ENCODE assay signal across 30 mouse cellular contexts in genomic region chr10:24134071-24134645, GRCm38 (mm10). TPM values are rescaled to one million over a fixed set of nuclear protein-coding genes. Genes with fewer than 3 reads are reported as not detected.
DNase-seq lines count a peak whose midpoint lies in the region; ATAC-seq and TF ChIP-seq lines count a peak whose summit lies in the region.
"Had no signal": no experiment of that assay in that cellular context is flagged by ENCODE, and none has a peak within 500 bp of the region (broad histone marks: within the 10 kb centered on the region; RNA-seq: fewer than 3 reads in every experiment).

No protein-coding gene starts in this region.

- no peak overlapping the region for H3K4me3 ChIP-seq in liver, embryonic 11.5 days (ENCODE audit: low read depth, low read length)
- 0 out of 4 replicates have a peak overlapping the region, but pooled peaks of 1 of the 2 experiments have one; percentile 2 for H3K4me3 ChIP-seq in MEL (ENCODE audit: control insufficient read depth in 1 of 2, insufficient read depth in 1 of 2, low read depth in 2 of 2, low read length in 2 of 2)
- H3K4me3 ChIP-seq in liver, embryonic 13.5 days (replicated peaks): no peak overlapping the region
- H3K4me3 ChIP-seq in small intestine, adult 2 months (ENCODE audit: low read depth, low read length): no peak overlapping the region
- H3K4me3 ChIP-seq: embryonic facial prominence, embryonic 10.5 days; hindbrain, embryonic 10.5 days; intestine, embryonic 15.5 days; kidney, embryonic 15.5 days; left cerebral cortex, adult 2 months; megakaryocyte, embryonic 14.5 days had no signal

- no peak for TF ChIP-seq POLR2A in MEL (IDR thresholded peaks at IDR 0.05; ENCODE audit: control insufficient read depth in 1 of 2, insufficient read depth in 1 of 2, low read depth in 1 of 2, low read length in 2 of 2, poor library complexity in 1 of 2)
- TF ChIP-seq POLR2A in small intestine, adult 2 months (IDR thresholded peaks at IDR 0.05; ENCODE audit: low read depth, low read length): no peak

- no peak for TF ChIP-seq CTCF in MEL (IDR thresholded peaks at IDR 0.05 in 2 of 3, conservative IDR thresholded peaks at IDR 0.05 in 1 of 3; ENCODE audit: control insufficient read depth in 1 of 3, insufficient read depth in 1 of 3, low read depth in 2 of 3, low read length in 3 of 3, poor library complexity in 1 of 3, severe bottlenecking in 1 of 3)
- no peak for TF ChIP-seq CTCF in small intestine, adult 2 months (IDR thresholded peaks at IDR 0.05; ENCODE audit: extremely low read depth, insufficient read length, insufficient replicate concordance, low read depth, low read length)

- H3K9ac ChIP-seq in liver, embryonic 11.5 days (ENCODE audit: low read depth, low read length): no peak overlapping the region
- H3K9ac ChIP-seq in MEL (ENCODE audit: control insufficient read depth, low read depth, low read length, poor library complexity, severe bottlenecking): peak overlapping the region; percentile 20; the same call in 1 of the 2 replicates
- H3K9ac ChIP-seq in liver, embryonic 13.5 days: no peak overlapping the region
- H3K9ac ChIP-seq: intestine, embryonic 15.5 days; kidney, embryonic 15.5 days had no signal

- 43% methylated on average over 7 of the region's 7 CpGs for WGBS in liver, embryonic 11.5 days
- 44% methylated on average over 7 of the region's 7 CpGs for WGBS in liver, embryonic 13.5 days (ENCODE audit: insufficient replicate concordance)
- WGBS in small intestine, adult 2 months: 32% methylated on average over 7 of the region's 7 CpGs

- peak; percentile 65 to 69 for TF ChIP-seq EP300 in MEL (IDR thresholded peaks at IDR 0.05; ENCODE audit: low read depth in 1 of 2, low read length in 2 of 2)

- no peaks in the 10 kb centered on the region for H3K9me3 ChIP-seq in liver, embryonic 11.5 days (ENCODE audit: control insufficient read depth, low read length)
- no peaks in the 10 kb centered on the region for H3K9me3 ChIP-seq in MEL (replicated peaks; ENCODE audit: insufficient read depth, low read length)
- no peaks in the 10 kb centered on the region for H3K9me3 ChIP-seq in liver, embryonic 13.5 days (replicated peaks)
- H3K9me3 ChIP-seq: embryonic facial prominence, embryonic 10.5 days; hindbrain, embryonic 10.5 days; intestine, embryonic 15.5 days; kidney, embryonic 15.5 days; megakaryocyte, embryonic 14.5 days had no signal

- no peaks in the 10 kb centered on the region for H3K27me3 ChIP-seq in liver, embryonic 11.5 days (replicated peaks; ENCODE audit: control insufficient read depth, insufficient read depth, low read length)
- H3K27me3 ChIP-seq in MEL (ENCODE audit: control insufficient read depth in 1 of 2, insufficient read depth in 2 of 2, low read length in 2 of 2): no peaks in the 10 kb centered on the region; a peak in 1 of 4 replicates
- no peaks in the 10 kb centered on the region for H3K27me3 ChIP-seq in liver, embryonic 13.5 days
- no peaks in the 10 kb centered on the region for H3K27me3 ChIP-seq in small intestine, adult 2 months (ENCODE audit: control insufficient read depth, insufficient read depth, low read length)
- H3K27me3 ChIP-seq: intestine, embryonic 15.5 days; kidney, embryonic 15.5 days; megakaryocyte, embryonic 14.5 days had no signal

- no peak overlapping the region for H3K27ac ChIP-seq in liver, embryonic 11.5 days (ENCODE audit: low read depth, low read length)
- peak overlapping the region; percentile 95 for H3K27ac ChIP-seq in MEL (ENCODE audit: control insufficient read depth, low read depth, low read length)
- peak overlapping the region; percentile 48; the same call in 1 of the 2 replicates for H3K27ac ChIP-seq in liver, embryonic 13.5 days
- H3K27ac ChIP-seq in small intestine, adult 2 months (ENCODE audit: insufficient read depth, low read depth, low read length): 0 out of 2 replicates have a peak overlapping the region, but pooled peaks have one; percentile 8
- H3K27ac ChIP-seq: embryonic facial prominence, embryonic 10.5 days; hindbrain, embryonic 10.5 days; kidney, embryonic 15.5 days; left cerebral cortex, adult 2 months had no signal

- TF ChIP-seq RAD21 in MEL (IDR thresholded peaks at IDR 0.05; ENCODE audit: low read depth, low read length): no peak

- H3K79me2 ChIP-seq in MEL (ENCODE audit: control insufficient read depth, insufficient read depth, low read length, poor library complexity): no peaks in the 10 kb centered on the region

- H3K36me3 ChIP-seq in liver, embryonic 11.5 days (ENCODE audit: control insufficient read depth, insufficient read depth, low read length): no peaks in the 10 kb centered on the region
- H3K36me3 ChIP-seq in MEL (ENCODE audit: control insufficient read depth in 1 of 2, insufficient read depth in 2 of 2, low read length in 2 of 2): peaks cover 0 to 23% of the 10 kb centered on the region in 2 experiments; a peak in 2 of 4 replicates
- H3K36me3 ChIP-seq in liver, embryonic 13.5 days: no peaks in the 10 kb centered on the region
- H3K36me3 ChIP-seq in small intestine, adult 2 months (ENCODE audit: control insufficient read depth, insufficient read depth, low read length): no peaks in the 10 kb centered on the region
- H3K36me3 ChIP-seq: embryonic facial prominence, embryonic 10.5 days; hindbrain, embryonic 10.5 days; intestine, embryonic 15.5 days; kidney, embryonic 15.5 days had no signal

- ATAC-seq in liver, embryonic 11.5 days (replicated peaks; ENCODE audit: low FRiP score): peak; percentile 52; the same call in 1 of the 2 replicates
- peak; percentile 49; the same call in 1 of the 2 replicates for ATAC-seq in liver, embryonic 13.5 days (ENCODE audit: low read depth)
- ATAC-seq: forebrain, embryonic 16.5 days; hindbrain, embryonic 16.5 days; intestine, embryonic 15.5 days had no signal

- peaks cover 16% of the 10 kb centered on the region for H3K4me1 ChIP-seq in liver, embryonic 11.5 days (replicated peaks; ENCODE audit: control insufficient read depth, insufficient read depth, low read length)
- H3K4me1 ChIP-seq in MEL (ENCODE audit: control insufficient read depth in 1 of 2, insufficient read depth in 2 of 2, low read length in 2 of 2): peaks cover 6 to 15% of the 10 kb centered on the region in 2 experiments
- peaks cover 35% of the 10 kb centered on the region for H3K4me1 ChIP-seq in liver, embryonic 13.5 days (replicated peaks)
- peaks cover 10% of the 10 kb centered on the region; the same call in 1 of the 2 replicates for H3K4me1 ChIP-seq in small intestine, adult 2 months (ENCODE audit: control insufficient read depth, insufficient read depth, insufficient read length, low read length)

- H3K4me2 ChIP-seq in liver, embryonic 11.5 days: no peak overlapping the region
- H3K4me2 ChIP-seq in liver, embryonic 13.5 days: no peak overlapping the region
- H3K4me2 ChIP-seq: heart, embryonic 11.5 days; intestine, embryonic 15.5 days; kidney, embryonic 15.5 days had no signal

- DNase-seq in liver, embryonic 11.5 days (ENCODE audit: low spot score): no peak
- DNase-seq in liver: no peak
- peak; percentile 67 for DNase-seq in MEL (ENCODE audit: low read depth, low spot score)
- no peak for DNase-seq in liver, embryonic 13.5 days
- no peak for DNase-seq in spleen, postnatal 10 days (ENCODE audit: low spot score in 2 of 2)
- no peak for DNase-seq in right cerebral cortex, adult 18-20 months
- DNase-seq: adrenal gland, adult 2 months; cerebellum, adult 11-12 months; cerebellum, postnatal 10 days; gastrocnemius, postnatal 10 days; heart, adult 11 months; thymus, postnatal 14 days had no signal

TF ChIP-seq in MEL, 35 proteins besides CTCF, POLR2A, EP300 and RAD21 (continues in another document):
- TF ChIP-seq NELFE (IDR thresholded peaks at IDR 0.05; ENCODE audit: low read depth, low read length) (no peak), UBTF (IDR thresholded peaks at IDR 0.05; ENCODE audit: borderline replicate concordance, insufficient read depth, low read depth, low read length) (no peak), TCF12 (IDR thresholded peaks at IDR 0.05; ENCODE audit: low read depth, low read length) (peak; percentile 35; the same call in 1 of the 2 replicates)

RNA-seq across cellular contexts. Expression of gene Stx7, which starts 14.9 kb away (rescaled TPM):
- 50.7 and 56.0 TPM in 2 replicates for polyA plus RNA-seq in liver, embryonic 11.5 days (2014; fragmentation: Nextera tagmentation; extraction: Ambion mirVana)
- total RNA-seq in MEL (2012; rRNA removed): 32.6 and 36.1 TPM in 2 replicates
- 10 to 100 TPM in 1 of 2 experiments, not detected in 1; 37.7 TPM for polyA plus RNA-seq in MEL (2012; ENCODE audit: insufficient read depth in 1 of 2, insufficient read length in 2 of 2, low read depth in 1 of 2, low replicate concordance in 2 of 2, missing spikeins in 1 of 2)
- 31.6 and 37.1 TPM in 2 replicates for polyA plus RNA-seq in liver, embryonic 13.5 days (2015; fragmentation: Nextera tagmentation; extraction: Ambion mirVana)
- polyA plus RNA-seq in small intestine, adult 2 months (2012; rRNA removed): 41.2 and 59.9 TPM in 2 replicates

RNA-seq across cellular contexts. Expression of gene Taar9, which starts 24.8 kb away (rescaled TPM):
- not detected in 2 replicates for polyA plus RNA-seq in liver, embryonic 11.5 days (2014; fragmentation: Nextera tagmentation; extraction: Ambion mirVana)
- not detected in 2 replicates for total RNA-seq in MEL (2012; rRNA removed)
- not detected for polyA plus RNA-seq in MEL (2012; ENCODE audit: insufficient read depth in 1 of 2, insufficient read length in 2 of 2, low read depth in 1 of 2, low replicate concordance in 2 of 2, missing spikeins in 1 of 2)
- polyA plus RNA-seq in liver, embryonic 13.5 days (2015; fragmentation: Nextera tagmentation; extraction: Ambion mirVana): not detected in 2 replicates
- not detected in 2 replicates for polyA plus RNA-seq in small intestine, adult 2 months (2012; rRNA removed)
- total RNA-seq: adrenal gland, adult 2 months; ES-E14; gastrocnemius, postnatal 10 days; layer of hippocampus, postnatal 10 days; left cerebral cortex, adult 2 months; left cerebral cortex, postnatal 36 days; midbrain, postnatal 0 days had no signal
- polyA plus RNA-seq: adrenal gland, adult 2 months; cortical plate, adult 2 months; embryonic facial prominence, embryonic 10.5 days; forebrain, embryonic 16.5 days; heart, embryonic 11.5 days; heart, postnatal 0 days; hindbrain, embryonic 10.5 days; hindbrain, embryonic 16.5 days; intestine, embryonic 15.5 days; kidney, embryonic 15.5 days; limb, embryonic 14.5 days; midbrain, postnatal 0 days; neural tube, embryonic 14.5 days had no signal

RNA-seq across cellular contexts. Expression of gene Taar8c, which starts 32.4 kb away (rescaled TPM):
- polyA plus RNA-seq in liver, embryonic 11.5 days (2014; fragmentation: Nextera tagmentation; extraction: Ambion mirVana): not detected in 2 replicates
- total RNA-seq in MEL (2012; rRNA removed): not detected in 2 replicates
- polyA plus RNA-seq in MEL (2012; ENCODE audit: insufficient read depth in 1 of 2, insufficient read length in 2 of 2, low read depth in 1 of 2, low replicate concordance in 2 of 2, missing spikeins in 1 of 2): not detected
- not detected in 2 replicates for polyA plus RNA-seq in liver, embryonic 13.5 days (2015; fragmentation: Nextera tagmentation; extraction: Ambion mirVana)
- 0.13 TPM in 1 of 2 replicates, not detected in the other for polyA plus RNA-seq in small intestine, adult 2 months (2012; rRNA removed)
- total RNA-seq: adrenal gland, adult 2 months; ES-E14; gastrocnemius, postnatal 10 days; layer of hippocampus, postnatal 10 days; left cerebral cortex, adult 2 months; left cerebral cortex, postnatal 36 days; midbrain, postnatal 0 days had no signal
- polyA plus RNA-seq: adrenal gland, adult 2 months; cortical plate, adult 2 months; embryonic facial prominence, embryonic 10.5 days; forebrain, embryonic 16.5 days; heart, embryonic 11.5 days; heart, postnatal 0 days; hindbrain, embryonic 10.5 days; hindbrain, embryonic 16.5 days; intestine, embryonic 15.5 days; kidney, embryonic 15.5 days; limb, embryonic 14.5 days; midbrain, postnatal 0 days; neural tube, embryonic 14.5 days had no signal

RNA-seq across cellular contexts. Expression of gene Taar8b, which starts 42.1 kb away (rescaled TPM):
- polyA plus RNA-seq in liver, embryonic 11.5 days (2014; fragmentation: Nextera tagmentation; extraction: Ambion mirVana): not detected in 2 replicates
- not detected in 2 replicates for total RNA-seq in MEL (2012; rRNA removed)
- not detected for polyA plus RNA-seq in MEL (2012; ENCODE audit: insufficient read depth in 1 of 2, insufficient read length in 2 of 2, low read depth in 1 of 2, low replicate concordance in 2 of 2, missing spikeins in 1 of 2)
- not detected in 2 replicates for polyA plus RNA-seq in liver, embryonic 13.5 days (2015; fragmentation: Nextera tagmentation; extraction: Ambion mirVana)
- polyA plus RNA-seq in small intestine, adult 2 months (2012; rRNA removed): 0.11 TPM in 1 of 2 replicates, not detected in the other
- total RNA-seq: adrenal gland, adult 2 months; ES-E14; gastrocnemius, postnatal 10 days; layer of hippocampus, postnatal 10 days; left cerebral cortex, adult 2 months; left cerebral cortex, postnatal 36 days; midbrain, postnatal 0 days had no signal
- polyA plus RNA-seq: adrenal gland, adult 2 months; cortical plate, adult 2 months; embryonic facial prominence, embryonic 10.5 days; forebrain, embryonic 16.5 days; heart, embryonic 11.5 days; heart, postnatal 0 days; hindbrain, embryonic 10.5 days; hindbrain, embryonic 16.5 days; intestine, embryonic 15.5 days; kidney, embryonic 15.5 days; limb, embryonic 14.5 days; midbrain, postnatal 0 days; neural tube, embryonic 14.5 days had no signal

RNA-seq across cellular contexts. Expression of gene Taar8a, which starts 57.9 kb away (rescaled TPM):
- polyA plus RNA-seq in liver, embryonic 11.5 days (2014; fragmentation: Nextera tagmentation; extraction: Ambion mirVana): not detected in 2 replicates
- total RNA-seq in MEL (2012; rRNA removed): not detected in 2 replicates
- polyA plus RNA-seq in MEL (2012; ENCODE audit: insufficient read depth in 1 of 2, insufficient read length in 2 of 2, low read depth in 1 of 2, low replicate concordance in 2 of 2, missing spikeins in 1 of 2): not detected
- not detected in 2 replicates for polyA plus RNA-seq in liver, embryonic 13.5 days (2015; fragmentation: Nextera tagmentation; extraction: Ambion mirVana)
- polyA plus RNA-seq in small intestine, adult 2 months (2012; rRNA removed): not detected in 2 replicates
- total RNA-seq: adrenal gland, adult 2 months; ES-E14; gastrocnemius, postnatal 10 days; layer of hippocampus, postnatal 10 days; left cerebral cortex, adult 2 months; left cerebral cortex, postnatal 36 days; midbrain, postnatal 0 days had no signal
- polyA plus RNA-seq: adrenal gland, adult 2 months; cortical plate, adult 2 months; embryonic facial prominence, embryonic 10.5 days; forebrain, embryonic 16.5 days; heart, embryonic 11.5 days; heart, postnatal 0 days; hindbrain, embryonic 10.5 days; hindbrain, embryonic 16.5 days; intestine, embryonic 15.5 days; kidney, embryonic 15.5 days; limb, embryonic 14.5 days; midbrain, postnatal 0 days; neural tube, embryonic 14.5 days had no signal
